Comparison of ENCODE assay signal across 13 mouse cellular contexts in the genomic region with DNA sequence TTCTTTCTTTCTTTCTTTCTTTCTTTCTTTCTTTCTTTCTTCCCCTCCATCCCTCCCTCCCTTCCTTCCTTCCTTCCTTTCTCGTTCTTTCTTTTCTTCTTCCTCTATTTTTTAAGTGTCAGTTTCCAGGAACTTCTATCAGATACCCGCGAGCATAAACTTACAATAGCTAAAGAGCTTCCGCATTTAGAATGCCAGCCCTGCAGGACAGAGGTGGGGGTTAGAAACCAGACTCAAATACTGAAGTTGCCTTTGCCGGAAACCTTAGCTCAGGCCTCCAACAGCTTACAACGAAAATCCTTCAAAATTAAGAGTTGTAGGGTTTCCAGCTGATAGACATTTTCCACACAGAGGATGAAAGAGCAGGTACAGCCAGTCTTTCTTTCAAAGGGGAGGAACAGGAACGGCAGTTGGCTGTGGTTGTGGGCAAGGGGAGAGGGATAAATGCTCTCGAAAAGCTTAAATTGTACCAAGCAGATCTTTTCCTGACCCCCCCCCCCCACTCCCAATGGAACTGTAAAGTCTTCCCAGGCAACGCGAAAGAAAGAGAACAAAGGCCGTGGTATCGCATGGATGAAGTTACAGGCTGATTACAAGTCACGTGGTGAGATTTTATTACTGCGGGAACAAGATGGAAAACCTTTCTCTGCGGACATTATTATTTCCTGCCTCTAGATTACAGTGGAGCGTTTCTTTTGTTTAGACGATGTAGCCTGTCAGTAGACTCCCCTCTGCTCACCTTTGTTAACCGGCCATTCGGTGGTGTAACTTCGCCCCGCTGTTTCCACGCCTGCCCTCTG.
DNase-seq lines count a peak whose midpoint lies in the region; ATAC-seq lines count a peak whose summit lies in the region.
"Had no signal": no experiment of that assay in that cellular context is flagged by ENCODE, and none has a peak within 500 bp of the region (broad histone marks: within the 10 kb centered on the region; RNA-seq: fewer than 3 reads in every experiment).

No protein-coding gene starts in this region.

- no peak overlapping the region for H3K4me3 ChIP-seq in kidney, embryonic 16.5 days (ENCODE audit: low read length)
- no peak overlapping the region for H3K4me3 ChIP-seq in embryonic facial prominence, embryonic 12.5 days
- H3K4me3 ChIP-seq in hindbrain, embryonic 12.5 days: no peak overlapping the region
- H3K4me3 ChIP-seq in midbrain, embryonic 16.5 days (ENCODE audit: low read depth, low read length): no peak overlapping the region
- H3K4me3 ChIP-seq: gastrocnemius, adult 2 months; midbrain, embryonic 12.5 days had no signal

- no peaks in the 10 kb centered on the region for H3K27me3 ChIP-seq in kidney, embryonic 16.5 days (ENCODE audit: insufficient read depth, low read length)
- H3K27me3 ChIP-seq in embryonic facial prominence, embryonic 12.5 days: no peaks in the 10 kb centered on the region
- H3K27me3 ChIP-seq in hindbrain, embryonic 12.5 days: no peaks in the 10 kb centered on the region
- no peaks in the 10 kb centered on the region for H3K27me3 ChIP-seq in midbrain, embryonic 16.5 days (ENCODE audit: control insufficient read depth, insufficient read depth, low read depth, low read length)
- H3K27me3 ChIP-seq: midbrain, embryonic 12.5 days had no signal

- no peak overlapping the region for H3K27ac ChIP-seq in kidney, embryonic 16.5 days (ENCODE audit: low read length)
- H3K27ac ChIP-seq in embryonic facial prominence, embryonic 12.5 days: peak overlapping the region; percentile 50; the same call in 1 of the 2 replicates
- H3K27ac ChIP-seq in hindbrain, embryonic 12.5 days: peak overlapping the region; percentile 57; the same call in 1 of the 2 replicates
- no peak overlapping the region for H3K27ac ChIP-seq in midbrain, embryonic 16.5 days (ENCODE audit: low read length)
- H3K27ac ChIP-seq: gastrocnemius, adult 2 months; midbrain, embryonic 12.5 days had no signal

- no peak overlapping the region for H3K9ac ChIP-seq in kidney, embryonic 16.5 days (replicated peaks; ENCODE audit: low read length)
- H3K9ac ChIP-seq in embryonic facial prominence, embryonic 12.5 days: no peak overlapping the region
- no peak overlapping the region for H3K9ac ChIP-seq in hindbrain, embryonic 12.5 days
- no peak overlapping the region for H3K9ac ChIP-seq in midbrain, embryonic 16.5 days (ENCODE audit: low read depth, low read length)
- H3K9ac ChIP-seq: midbrain, embryonic 12.5 days had no signal

- WGBS in kidney, embryonic 16.5 days: 41% methylated on average over 22 of the region's 22 CpGs
- 52% methylated on average over 22 of the region's 22 CpGs for WGBS in embryonic facial prominence, embryonic 12.5 days
- 54% methylated on average over 22 of the region's 22 CpGs for WGBS in hindbrain, embryonic 12.5 days
- WGBS in midbrain, embryonic 16.5 days: 48% methylated on average over 22 of the region's 22 CpGs

- H3K36me3 ChIP-seq in kidney, embryonic 16.5 days (ENCODE audit: insufficient read depth, low read length): no peaks in the 10 kb centered on the region
- H3K36me3 ChIP-seq in embryonic facial prominence, embryonic 12.5 days: no peaks in the 10 kb centered on the region
- no peaks in the 10 kb centered on the region for H3K36me3 ChIP-seq in hindbrain, embryonic 12.5 days
- H3K36me3 ChIP-seq in midbrain, embryonic 16.5 days (ENCODE audit: control insufficient read depth, insufficient read depth, low read length): no peaks in the 10 kb centered on the region
- H3K36me3 ChIP-seq: midbrain, embryonic 12.5 days had no signal

- H3K4me1 ChIP-seq in kidney, embryonic 16.5 days (ENCODE audit: insufficient read depth, low read length): 0 out of 2 replicates have a peak, but pooled peaks cover 3% of the 10 kb centered on the region
- peaks cover 7% of the 10 kb centered on the region for H3K4me1 ChIP-seq in embryonic facial prominence, embryonic 12.5 days
- 0 out of 2 replicates have a peak, but pooled peaks cover 2% of the 10 kb centered on the region for H3K4me1 ChIP-seq in hindbrain, embryonic 12.5 days
- H3K4me1 ChIP-seq in midbrain, embryonic 16.5 days (ENCODE audit: control insufficient read depth, insufficient read depth, low read length): no peaks in the 10 kb centered on the region
- H3K4me1 ChIP-seq: midbrain, embryonic 12.5 days had no signal

- H3K4me2 ChIP-seq in kidney, embryonic 16.5 days (replicated peaks; ENCODE audit: low read depth, low read length): peak overlapping the region; percentile 11; the same call in 1 of the 2 replicates
- 0 out of 2 replicates have a peak overlapping the region, but pooled peaks have one; percentile 11 for H3K4me2 ChIP-seq in embryonic facial prominence, embryonic 12.5 days (replicated peaks)
- 0 out of 2 replicates have a peak overlapping the region, but pooled peaks have one; percentile 1 for H3K4me2 ChIP-seq in hindbrain, embryonic 12.5 days (replicated peaks)
- peak overlapping the region; percentile 18 for H3K4me2 ChIP-seq in midbrain, embryonic 16.5 days (ENCODE audit: low read length)
- H3K4me2 ChIP-seq: midbrain, embryonic 12.5 days had no signal

- no peaks in the 10 kb centered on the region for H3K9me3 ChIP-seq in kidney, embryonic 16.5 days (ENCODE audit: low read length)
- no peaks in the 10 kb centered on the region for H3K9me3 ChIP-seq in embryonic facial prominence, embryonic 12.5 days
- H3K9me3 ChIP-seq in hindbrain, embryonic 12.5 days (replicated peaks): no peaks in the 10 kb centered on the region
- H3K9me3 ChIP-seq in midbrain, embryonic 16.5 days (replicated peaks; ENCODE audit: control insufficient read depth, low read length, poor library complexity, severe bottlenecking): no peaks in the 10 kb centered on the region
- H3K9me3 ChIP-seq: midbrain, embryonic 12.5 days had no signal

- DNase-seq in kidney, postnatal 25 days: no peak
- no peak for DNase-seq in layer of hippocampus, adult 9-11 months
- no peak for DNase-seq in frontal cortex, adult 2 months (ENCODE audit: extremely low spot score in 1 of 2, low spot score in 1 of 2)
- DNase-seq in right cerebral cortex, adult 18-20 months: no peak
- DNase-seq: gastrocnemius, adult 2 months; right cerebral cortex, postnatal 25 days had no signal

- no peak for ATAC-seq in kidney, embryonic 16.5 days (ENCODE audit: low FRiP score, low TSS enrichment)
- peak; percentile 52; the same call in 1 of the 2 replicates for ATAC-seq in embryonic facial prominence, embryonic 12.5 days (ENCODE audit: insufficient number of reproducible peaks, insufficient read depth, low FRiP score, low TSS enrichment)
- ATAC-seq in hindbrain, embryonic 12.5 days (ENCODE audit: low FRiP score): no peak
- ATAC-seq in midbrain, embryonic 16.5 days: no peak
- ATAC-seq: CD4-positive, CD25-positive, alpha-beta regulatory T cell, adult 4 months; intestine, embryonic 16.5 days had no signal

Comparison
In these comparisons a context has a peak if more than half of its experiments do, and no peak if none do; other contexts are left out.
1. H3K27ac ChIP-seq: peak in embryonic facial prominence, embryonic 12.5 days (single experiment) and hindbrain, embryonic 12.5 days (single experiment); none in kidney, embryonic 16.5 days (single experiment) and midbrain, embryonic 16.5 days (single experiment).
2. Peak in every context shown above with its lines, with median percentiles within 50 percentile points of each other: H3K4me2 ChIP-seq.